Comparison of ENCODE assay signal across 28 mouse cellular contexts in genomic region chr14:57503729-57504128, GRCm38 (mm10). TPM values are rescaled to one million over a fixed set of nuclear protein-coding genes. Genes with fewer than 3 reads are reported as not detected.
DNase-seq lines count a peak whose midpoint lies in the region; ATAC-seq and TF ChIP-seq lines count a peak whose summit lies in the region.
"Had no signal": no experiment of that assay in that cellular context is flagged by ENCODE, and none has a peak within 500 bp of the region (broad histone marks: within the 10 kb centered on the region; RNA-seq: fewer than 3 reads in every experiment).

No protein-coding gene starts in this region.

- H3K27me3 ChIP-seq in midbrain, embryonic 10.5 days (ENCODE audit: low read depth, poor library complexity, severe bottlenecking): no peaks in the 10 kb centered on the region
- H3K27me3 ChIP-seq in midbrain, embryonic 11.5 days (ENCODE audit: control insufficient read depth, insufficient read depth, low read length): no peaks in the 10 kb centered on the region
- H3K27me3 ChIP-seq in cerebellum, adult 2 months (ENCODE audit: control insufficient read depth, insufficient read depth, low read length): no peaks in the 10 kb centered on the region
- H3K27me3 ChIP-seq in forebrain, embryonic 16.5 days (replicated peaks; ENCODE audit: control insufficient read depth, insufficient read depth, low read length): no peaks in the 10 kb centered on the region
- H3K27me3 ChIP-seq: embryonic facial prominence, embryonic 15.5 days; forebrain, embryonic 13.5 days; hindbrain, embryonic 15.5 days had no signal

- no peak overlapping the region for H3K4me3 ChIP-seq in midbrain, embryonic 10.5 days
- H3K4me3 ChIP-seq in midbrain, embryonic 11.5 days (ENCODE audit: low read depth, low read length): no peak overlapping the region
- H3K4me3 ChIP-seq in cerebellum, adult 2 months (replicated peaks; ENCODE audit: insufficient read depth, low read depth, low read length): no peak overlapping the region
- no peak overlapping the region for H3K4me3 ChIP-seq in forebrain, embryonic 16.5 days (replicated peaks; ENCODE audit: low read length)
- H3K4me3 ChIP-seq: embryonic facial prominence, embryonic 10.5 days; embryonic facial prominence, embryonic 15.5 days; forebrain, embryonic 13.5 days; gastrocnemius, adult 2 months; hindbrain, embryonic 10.5 days; hindbrain, embryonic 15.5 days had no signal

- H3K4me1 ChIP-seq in midbrain, embryonic 10.5 days: peaks cover 7% of the 10 kb centered on the region; the same call in 1 of the 2 replicates
- H3K4me1 ChIP-seq in midbrain, embryonic 11.5 days (ENCODE audit: control insufficient read depth, insufficient read depth, low read length): no peaks in the 10 kb centered on the region
- peaks cover 20% of the 10 kb centered on the region for H3K4me1 ChIP-seq in cerebellum, adult 2 months (ENCODE audit: control insufficient read depth, insufficient read depth, low read length)
- no peaks in the 10 kb centered on the region for H3K4me1 ChIP-seq in forebrain, embryonic 16.5 days (replicated peaks; ENCODE audit: control insufficient read depth, insufficient read depth, low read length)
- H3K4me1 ChIP-seq: embryonic facial prominence, embryonic 10.5 days; embryonic facial prominence, embryonic 15.5 days; hindbrain, embryonic 10.5 days; hindbrain, embryonic 15.5 days had no signal

- no peak overlapping the region for H3K27ac ChIP-seq in midbrain, embryonic 10.5 days (replicated peaks)
- no peak overlapping the region for H3K27ac ChIP-seq in midbrain, embryonic 11.5 days (ENCODE audit: low read depth, low read length)
- H3K27ac ChIP-seq in cerebellum, adult 2 months (ENCODE audit: insufficient read depth, low read length): peak overlapping the region; percentile 65
- no peak overlapping the region for H3K27ac ChIP-seq in forebrain, embryonic 16.5 days (ENCODE audit: low read length)
- H3K27ac ChIP-seq: embryonic facial prominence, embryonic 10.5 days; embryonic facial prominence, embryonic 15.5 days; forebrain, embryonic 13.5 days; gastrocnemius, adult 2 months; hindbrain, embryonic 10.5 days; hindbrain, embryonic 15.5 days; liver, embryonic 14.5 days; macrophage; stomach, postnatal 0 days had no signal

- WGBS in midbrain, embryonic 10.5 days: 92% methylated on average over 6 of the region's 6 CpGs
- 92% methylated on average over 6 of the region's 6 CpGs for WGBS in midbrain, embryonic 11.5 days
- WGBS in cerebellum, adult 2 months: 18% methylated on average over 6 of the region's 6 CpGs
- WGBS in forebrain, embryonic 16.5 days: 95% methylated on average over 6 of the region's 6 CpGs

- TF ChIP-seq CTCF in cerebellum, adult 2 months (IDR thresholded peaks at IDR 0.05; ENCODE audit: borderline replicate concordance, insufficient read depth, low read depth, low read length): no peak; the same call in 1 of the 2 replicates

- no peak for ATAC-seq in midbrain, embryonic 11.5 days (ENCODE audit: low FRiP score)
- no peak for ATAC-seq in forebrain, embryonic 16.5 days
- ATAC-seq: CD4-positive, CD25-positive, alpha-beta regulatory T cell, adult 4 months; forebrain, embryonic 13.5 days; midbrain, embryonic 16.5 days had no signal

- H3K9ac ChIP-seq in midbrain, embryonic 11.5 days (ENCODE audit: low read length): no peak overlapping the region
- no peak overlapping the region for H3K9ac ChIP-seq in forebrain, embryonic 16.5 days (replicated peaks; ENCODE audit: low read depth, low read length)
- H3K9ac ChIP-seq: embryonic facial prominence, embryonic 15.5 days; forebrain, embryonic 13.5 days; hindbrain, embryonic 15.5 days; liver, embryonic 14.5 days had no signal

- no peak overlapping the region for H3K4me2 ChIP-seq in midbrain, embryonic 11.5 days
- H3K4me2 ChIP-seq in forebrain, embryonic 16.5 days (ENCODE audit: low read length): no peak overlapping the region
- H3K4me2 ChIP-seq: embryonic facial prominence, embryonic 15.5 days; forebrain, embryonic 13.5 days; hindbrain, embryonic 15.5 days had no signal

- TF ChIP-seq POLR2A in cerebellum, adult 2 months (IDR thresholded peaks at IDR 0.05; ENCODE audit: borderline replicate concordance, insufficient read depth, low read length): peak; percentile 58; the same call in 1 of the 2 replicates

- H3K9me3 ChIP-seq in midbrain, embryonic 10.5 days (replicated peaks): no peaks in the 10 kb centered on the region
- H3K9me3 ChIP-seq in midbrain, embryonic 11.5 days (ENCODE audit: control insufficient read depth, low read length): no peaks in the 10 kb centered on the region
- H3K9me3 ChIP-seq in forebrain, embryonic 16.5 days (ENCODE audit: control insufficient read depth, low read length): no peaks in the 10 kb centered on the region
- H3K9me3 ChIP-seq: embryonic facial prominence, embryonic 10.5 days; embryonic facial prominence, embryonic 15.5 days; forebrain, embryonic 13.5 days; hindbrain, embryonic 10.5 days; hindbrain, embryonic 15.5 days had no signal

- peaks cover 7% of the 10 kb centered on the region for H3K36me3 ChIP-seq in midbrain, embryonic 10.5 days
- H3K36me3 ChIP-seq in midbrain, embryonic 11.5 days (ENCODE audit: control insufficient read depth, insufficient read depth, low read length): no peaks in the 10 kb centered on the region
- H3K36me3 ChIP-seq in forebrain, embryonic 16.5 days (ENCODE audit: control insufficient read depth, insufficient read depth): no peaks in the 10 kb centered on the region

- peak; percentile 9 for DNase-seq in midbrain, embryonic 10.5 days (ENCODE audit: low spot score)
- DNase-seq in midbrain, embryonic 11.5 days (ENCODE audit: low spot score, missing footprints): no peak
- DNase-seq in cerebellum, adult 2 months: peak; percentile 92 to 98
- peak; percentile 86 to 92 for DNase-seq in cerebellum, postnatal 14 days
- DNase-seq in spleen, adult 18-20 months: no peak
- DNase-seq in frontal cortex, postnatal 10 days (ENCODE audit: low spot score in 2 of 2): no peak
- DNase-seq: adrenal gland, postnatal 25 days; gastrocnemius, adult 2 months; heart, postnatal 14 days; kidney, adult 18-20 months; kidney, postnatal 36 days; liver; lung, adult 2 months; lung, postnatal 10 days; right cerebral cortex, adult 18-20 months; thymus, adult 18-20 months; thymus, postnatal 36 days had no signal

RNA-seq across cellular contexts. Expression of gene Il17d, which starts 20.8 kb away (rescaled TPM):
- polyA plus RNA-seq in midbrain, embryonic 10.5 days (2016; fragmentation: Nextera tagmentation; extraction: Ambion mirVana): 0.74 and 1.4 TPM in 2 replicates
- 1.5 and 1.7 TPM in 2 replicates for polyA plus RNA-seq in midbrain, embryonic 11.5 days (2014; fragmentation: Nextera tagmentation; extraction: Ambion mirVana)
- 20.6 and 21.8 TPM in 2 replicates for polyA plus RNA-seq in cerebellum, adult 2 months (2012; rRNA removed)
- 4.7 and 5.0 TPM in 2 replicates for polyA plus RNA-seq in forebrain, embryonic 16.5 days (2015; fragmentation: Nextera tagmentation; extraction: Ambion mirVana)
- polyA plus RNA-seq: CD4-positive, CD25-positive, alpha-beta regulatory T cell, adult 4 months; macrophage had no signal

Comparison
In these comparisons a context has a peak if more than half of its experiments do, and no peak if none do; other contexts are left out.
1. DNase-seq: peak in midbrain, embryonic 10.5 days (single experiment), cerebellum, adult 2 months (2 of 2) and cerebellum, postnatal 14 days (2 of 2); none in midbrain, embryonic 11.5 days (single experiment), spleen, adult 18-20 months (0 of 2) and frontal cortex, postnatal 10 days (0 of 2).